Comparison of ENCODE assay signal across 10 mouse cellular contexts in the genomic region with DNA sequence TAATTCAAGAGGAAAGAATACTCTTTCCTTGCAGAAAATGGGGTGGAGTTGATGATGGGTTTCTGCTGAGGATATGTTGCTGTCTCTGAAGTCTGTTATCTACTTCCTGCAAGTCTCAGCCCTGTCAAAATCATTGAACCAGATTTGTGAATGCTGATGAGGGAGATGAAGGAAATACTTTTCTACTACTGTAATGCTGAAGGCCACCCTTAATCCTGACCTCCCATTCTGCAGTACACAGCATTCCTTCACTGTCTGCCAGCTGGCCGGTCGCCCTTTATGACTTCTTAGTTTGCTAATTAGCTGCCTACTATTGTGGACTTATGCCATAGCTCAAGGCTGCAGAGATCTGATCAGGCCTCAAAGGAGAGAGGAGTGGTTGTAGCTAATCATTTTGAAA. TPM values are rescaled to one million over a fixed set of nuclear protein-coding genes. Genes with fewer than 3 reads are reported as not detected.
A peak's percentile ranks its signal among the peaks of the same experiment; 100 is the strongest.
DNase-seq lines count a peak whose midpoint lies in the region; ATAC-seq and TF ChIP-seq lines count a peak whose summit lies in the region.
"Had no signal": no experiment of that assay in that cellular context is flagged by ENCODE, and none has a peak within 500 bp of the region (broad histone marks: within the 10 kb centered on the region; RNA-seq: fewer than 3 reads in every experiment).

No protein-coding gene starts in this region.

- H3K36me3 ChIP-seq in forebrain, embryonic 16.5 days (ENCODE audit: control insufficient read depth, insufficient read depth) = no peaks in the 10 kb centered on the region
- no peaks in the 10 kb centered on the region for H3K36me3 ChIP-seq in forebrain, embryonic 12.5 days (replicated peaks)
- H3K36me3 ChIP-seq in liver, embryonic 11.5 days (ENCODE audit: control insufficient read depth, insufficient read depth, low read length) = peaks cover 10% of the 10 kb centered on the region; the same call in 1 of the 2 replicates

- peak; percentile 14 for DNase-seq in NIH3T3 (ENCODE audit: low read depth)
- peak; percentile 97 for DNase-seq in fat pad, adult 2 months (ENCODE audit: extremely low read depth, low read depth, low spot score)
- peak; percentile 50 to 60 for DNase-seq in layer of hippocampus, adult 2 months (ENCODE audit: low spot score in 2 of 2)
- DNase-seq in ovary, postnatal 36 days (ENCODE audit: low spot score) = peak; percentile 61
- no peak for DNase-seq in liver, embryonic 11.5 days (ENCODE audit: low spot score)

- no peaks in the 10 kb centered on the region for H3K27me3 ChIP-seq in forebrain, embryonic 16.5 days (replicated peaks; ENCODE audit: control insufficient read depth, insufficient read depth, low read length)
- H3K27me3 ChIP-seq in forebrain, embryonic 12.5 days = no peaks in the 10 kb centered on the region
- no peaks in the 10 kb centered on the region for H3K27me3 ChIP-seq in liver, embryonic 11.5 days (replicated peaks; ENCODE audit: control insufficient read depth, insufficient read depth, low read length)
- H3K27me3 ChIP-seq: heart, embryonic 15.5 days had no signal

- no peak overlapping the region for H3K9ac ChIP-seq in forebrain, embryonic 16.5 days (replicated peaks; ENCODE audit: low read depth, low read length)
- no peak overlapping the region for H3K9ac ChIP-seq in forebrain, embryonic 12.5 days
- H3K9ac ChIP-seq in liver, embryonic 11.5 days (ENCODE audit: low read depth, low read length) = no peak overlapping the region
- H3K9ac ChIP-seq: heart, embryonic 15.5 days had no signal

- H3K27ac ChIP-seq in forebrain, embryonic 16.5 days (ENCODE audit: low read length) = no peak overlapping the region
- H3K27ac ChIP-seq in forebrain, embryonic 12.5 days = no peak overlapping the region
- H3K27ac ChIP-seq in layer of hippocampus, adult 2 months = no peak overlapping the region
- H3K27ac ChIP-seq in liver, embryonic 11.5 days (ENCODE audit: low read depth, low read length) = no peak overlapping the region
- H3K27ac ChIP-seq: heart, embryonic 15.5 days; macrophage had no signal

- ATAC-seq in forebrain, embryonic 16.5 days = peak; percentile 57; the same call in 1 of the 2 replicates
- no peak for ATAC-seq in forebrain, embryonic 12.5 days (ENCODE audit: low FRiP score)
- ATAC-seq in erythroblast, adult 5-6 weeks (replicated peaks; ENCODE audit: low FRiP score, poor library complexity, severe bottlenecking) = no peak
- ATAC-seq in liver, embryonic 11.5 days (replicated peaks; ENCODE audit: low FRiP score) = no peak

- H3K9me3 ChIP-seq in forebrain, embryonic 16.5 days (ENCODE audit: control insufficient read depth, low read length) = no peaks in the 10 kb centered on the region
- H3K9me3 ChIP-seq in forebrain, embryonic 12.5 days = no peaks in the 10 kb centered on the region
- H3K9me3 ChIP-seq in liver, embryonic 11.5 days (ENCODE audit: control insufficient read depth, low read length) = no peaks in the 10 kb centered on the region
- H3K9me3 ChIP-seq: heart, embryonic 15.5 days had no signal

- no peak overlapping the region for H3K4me3 ChIP-seq in forebrain, embryonic 16.5 days (replicated peaks; ENCODE audit: low read length)
- no peak overlapping the region for H3K4me3 ChIP-seq in forebrain, embryonic 12.5 days (replicated peaks)
- H3K4me3 ChIP-seq in layer of hippocampus, adult 2 months = no peak overlapping the region
- no peak overlapping the region for H3K4me3 ChIP-seq in liver, embryonic 11.5 days (ENCODE audit: low read depth, low read length)
- H3K4me3 ChIP-seq: heart, embryonic 15.5 days had no signal

- no peak for TF ChIP-seq CTCF in layer of hippocampus, adult 2 months (conservative IDR thresholded peaks at IDR 0.05)

- no peak overlapping the region for H3K4me2 ChIP-seq in forebrain, embryonic 16.5 days (ENCODE audit: low read length)
- H3K4me2 ChIP-seq in forebrain, embryonic 12.5 days = no peak overlapping the region
- no peak overlapping the region for H3K4me2 ChIP-seq in liver, embryonic 11.5 days
- H3K4me2 ChIP-seq: heart, embryonic 15.5 days had no signal

- H3K4me1 ChIP-seq in forebrain, embryonic 16.5 days (replicated peaks; ENCODE audit: control insufficient read depth, insufficient read depth, low read length) = peaks cover 4% of the 10 kb centered on the region; the same call in 1 of the 2 replicates
- 0 out of 2 replicates have a peak, but pooled peaks cover 4% of the 10 kb centered on the region for H3K4me1 ChIP-seq in forebrain, embryonic 12.5 days
- H3K4me1 ChIP-seq in liver, embryonic 11.5 days (replicated peaks; ENCODE audit: control insufficient read depth, insufficient read depth, low read length) = no peaks in the 10 kb centered on the region

- WGBS in forebrain, embryonic 16.5 days = 6% methylated on average over 2 of the region's 2 CpGs
- WGBS in forebrain, embryonic 12.5 days = 47% methylated on average over 2 of the region's 2 CpGs
- WGBS in liver, embryonic 11.5 days = 66% methylated on average over 2 of the region's 2 CpGs

RNA-seq across cellular contexts. Expression of a gene that starts 54.6 kb away (rescaled TPM):
- 11.4 and 13.0 TPM in 2 replicates for polyA plus RNA-seq in forebrain, embryonic 16.5 days (2015; fragmentation: Nextera tagmentation; extraction: Ambion mirVana)
- polyA plus RNA-seq in forebrain, embryonic 12.5 days (2016; fragmentation: Nextera tagmentation; extraction: Ambion mirVana) = 20.0 and 21.4 TPM in 2 replicates
- total RNA-seq in layer of hippocampus, adult 2 months (2021) = 10 to 100 TPM; 30.9 to 38.9 TPM
- total RNA-seq in erythroblast, adult 5-6 weeks (2015; ENCODE audit: low replicate concordance) = 42.1 and 45.6 TPM in 2 replicates
- total RNA-seq in erythroblast, adult 5-6 weeks (2017; ENCODE audit: low replicate concordance) = 28.2 and 34.6 TPM in 2 replicates
- polyA plus RNA-seq in liver, embryonic 11.5 days (2014; fragmentation: Nextera tagmentation; extraction: Ambion mirVana) = 59.0 and 66.1 TPM in 2 replicates
